ENCODE assay signal across 18 mouse cellular contexts in genomic region chr9:27136651-27137050, GRCm38 (mm10). TPM values are rescaled to one million over a fixed set of nuclear protein-coding genes. Genes with fewer than 3 reads are reported as not detected.
"Had no signal": no experiment of that assay in that cellular context is flagged by ENCODE, and none has a peak within 500 bp of the region (broad histone marks: within the 10 kb centered on the region; RNA-seq: fewer than 3 reads in every experiment).

No protein-coding gene starts in this region.

- DNase-seq: kidney, adult 8-10 months; kidney, postnatal 10 days; kidney, postnatal 36 days; liver, embryonic 13.5 days; lung, adult 2 months; lung, postnatal 14 days; lung, postnatal 4 days; retina, postnatal 1 day; right cerebral cortex, postnatal 25 days; spleen, adult 18-20 months; thymus, postnatal 25 days had no signal

- H3K4me1 ChIP-seq: kidney, embryonic 15.5 days; liver, embryonic 13.5 days; midbrain, embryonic 15.5 days; neural tube, embryonic 12.5 days; stomach, embryonic 15.5 days had no signal

- H3K27ac ChIP-seq: kidney, embryonic 15.5 days; liver, embryonic 13.5 days; midbrain, embryonic 12.5 days; midbrain, embryonic 15.5 days; neural tube, embryonic 12.5 days; neural tube, embryonic 15.5 days; stomach, embryonic 15.5 days had no signal

- H3K36me3 ChIP-seq: liver, embryonic 13.5 days had no signal

- H3K27me3 ChIP-seq: kidney, embryonic 15.5 days; liver, embryonic 13.5 days; midbrain, embryonic 12.5 days; midbrain, embryonic 15.5 days; neural tube, embryonic 12.5 days; neural tube, embryonic 15.5 days; stomach, embryonic 15.5 days had no signal

- H3K4me3 ChIP-seq: kidney, embryonic 15.5 days; liver, embryonic 13.5 days; midbrain, embryonic 12.5 days; midbrain, embryonic 15.5 days; neural tube, embryonic 12.5 days; neural tube, embryonic 15.5 days; stomach, embryonic 15.5 days had no signal

RNA-seq across cellular contexts. Expression of gene Jam3, which starts 18.6 kb away (rescaled TPM):
- total RNA-seq: megakaryocyte, adult 5-6 weeks had no signal
